Mouse (Mus musculus): Measurements from ENCODE around the gene Dnm3. TPM values are rescaled to one million over a fixed set of nuclear protein-coding genes. Genes with fewer than 3 reads are reported as not detected.

Gene Dnm3
- polyA plus RNA-seq, 1 experiment, result 1.0 TPM

DNA sequence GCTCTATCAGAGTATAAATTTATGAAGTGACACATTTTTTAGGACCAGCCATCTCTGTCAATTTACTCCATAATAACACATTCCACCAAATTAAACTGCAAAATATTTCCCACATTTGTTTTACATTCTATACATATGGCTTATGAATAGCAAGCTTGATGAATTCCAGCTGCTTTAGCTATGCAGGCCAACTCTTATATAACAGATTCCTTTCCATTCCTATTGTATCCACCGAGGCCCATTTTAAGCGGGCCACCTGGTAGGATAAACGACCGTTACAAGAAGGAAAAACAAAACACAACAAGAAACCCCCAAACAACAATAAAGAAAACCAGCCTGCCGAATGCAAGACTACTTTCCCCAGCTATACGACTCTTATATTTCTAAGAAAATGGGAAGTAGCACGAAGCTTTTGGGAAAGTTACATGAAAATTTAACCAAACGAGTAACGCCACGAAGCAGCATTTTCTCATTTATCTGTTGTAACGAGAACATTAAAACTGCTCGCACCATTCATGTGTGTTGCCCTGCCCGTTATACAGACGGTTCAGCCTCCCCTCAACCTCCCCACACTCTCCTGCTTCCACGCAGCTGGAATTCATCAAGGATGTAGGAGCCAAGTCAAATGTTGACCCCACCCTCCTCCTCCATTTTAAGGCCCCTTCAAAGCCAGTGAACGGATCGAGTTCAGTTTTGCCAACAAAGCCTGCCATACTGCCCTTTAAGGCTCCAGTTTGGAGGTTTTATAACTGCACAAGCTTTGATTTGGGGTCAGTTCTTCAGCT lies 403.0 kb downstream of the Dnm3 start:
- Histone ChIP-seq H3K36me3 (ENCODE audit: control insufficient read depth, insufficient read depth, low read length) (no peaks in the 10 kb centered on the region), H3K27ac (ENCODE audit: insufficient read depth, low read depth, low read length) (no peak overlapping the region), H3K27me3 (ENCODE audit: control insufficient read depth, insufficient read depth, low read length) (no peaks in the 10 kb centered on the region), H3K4me3 (ENCODE audit: low read depth, low read length) (no peak overlapping the region), H3K4me1 (ENCODE audit: control insufficient read depth, insufficient read depth, insufficient read length, low read length) (no peaks in the 10 kb centered on the region)
- TF ChIP-seq POLR2A (IDR thresholded peaks at IDR 0.05; ENCODE audit: low read depth, low read length) (no peak), CTCF (IDR thresholded peaks at IDR 0.05; ENCODE audit: extremely low read depth, insufficient read length, insufficient replicate concordance, low read depth, low read length) (no peak)
- WGBS, result 86% methylated on average over 17 of the region's 17 CpGs

DNA sequence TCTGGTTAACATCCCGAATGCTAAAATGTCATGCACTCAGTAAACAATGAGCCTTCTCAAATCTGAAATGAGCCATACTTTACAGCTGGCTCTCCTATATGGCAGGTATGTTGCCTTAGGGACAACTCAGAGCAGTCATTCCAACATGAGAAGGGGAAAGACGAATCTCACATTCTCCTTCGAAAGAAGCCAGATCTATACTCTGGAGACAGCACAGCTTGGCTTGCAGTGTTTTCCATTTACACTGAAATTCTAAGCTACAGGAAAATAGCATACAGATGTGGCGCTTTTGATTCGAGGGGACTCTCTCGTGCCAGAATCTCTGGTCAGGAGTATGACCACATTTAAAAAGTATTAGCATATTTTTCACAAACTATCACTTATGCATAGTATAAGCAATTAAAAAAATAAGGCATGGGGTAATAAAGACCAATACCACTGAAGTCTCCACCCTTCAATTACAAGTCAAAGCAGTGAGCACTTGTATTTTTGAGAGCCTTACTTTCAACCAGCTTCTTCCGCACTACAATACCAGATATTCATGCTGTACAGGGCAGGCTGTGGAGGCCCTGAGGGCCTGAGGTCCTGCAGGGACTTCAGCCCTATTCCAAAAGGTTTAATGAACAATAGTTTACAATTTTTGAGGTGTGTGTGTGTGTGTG lies 404.8 kb downstream of the Dnm3 start:
- H3K4me3 ChIP-seq (ENCODE audit: low read depth, low read length), result no peak overlapping the region
- H3K4me1 ChIP-seq (ENCODE audit: control insufficient read depth, insufficient read depth, insufficient read length, low read length), result no peaks in the 10 kb centered on the region
- H3K27me3 ChIP-seq (ENCODE audit: control insufficient read depth, insufficient read depth, low read length), result no peaks in the 10 kb centered on the region
- WGBS, result 85% methylated on average over 7 of the region's 7 CpGs
- no peaks in the 10 kb centered on the region for H3K36me3 ChIP-seq (ENCODE audit: control insufficient read depth, insufficient read depth, low read length)
- TF ChIP-seq CTCF (IDR thresholded peaks at IDR 0.05; ENCODE audit: extremely low read depth, insufficient read length, insufficient replicate concordance, low read depth, low read length) (no peak), POLR2A (IDR thresholded peaks at IDR 0.05; ENCODE audit: low read depth, low read length) (no peak)
- H3K27ac ChIP-seq (ENCODE audit: insufficient read depth, low read depth, low read length), result no peak overlapping the region

DNA sequence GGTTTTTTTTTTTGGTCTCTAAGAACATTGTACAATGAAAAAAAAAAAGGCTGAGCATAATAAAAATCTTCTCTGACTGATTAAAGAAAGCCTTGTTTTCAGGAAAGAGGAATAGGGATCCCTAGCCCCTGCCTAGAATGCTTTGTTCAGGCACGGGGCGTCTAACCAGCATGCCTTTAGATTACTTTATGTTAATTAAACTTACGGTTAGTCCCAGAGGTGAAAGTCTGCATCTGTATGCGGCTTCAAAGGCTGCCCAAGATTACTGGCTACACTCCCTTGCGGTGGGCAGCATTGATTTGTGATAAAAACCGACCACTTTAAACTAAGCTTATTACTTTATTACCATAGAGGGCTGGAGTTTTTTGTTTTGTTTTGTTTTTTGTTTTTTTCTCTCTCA lies 424.2 kb downstream of the Dnm3 start:
- no peaks in the 10 kb centered on the region for H3K27me3 ChIP-seq (ENCODE audit: control insufficient read depth, insufficient read depth, low read length)
- WGBS, result 29% methylated on average over 6 of the region's 6 CpGs
- no peaks in the 10 kb centered on the region for H3K4me1 ChIP-seq (ENCODE audit: control insufficient read depth, insufficient read depth, insufficient read length, low read length)
- no peaks in the 10 kb centered on the region for H3K36me3 ChIP-seq (ENCODE audit: control insufficient read depth, insufficient read depth, low read length)
- H3K27ac ChIP-seq (ENCODE audit: insufficient read depth, low read depth, low read length), result no peak overlapping the region
- H3K4me3 ChIP-seq (ENCODE audit: low read depth, low read length), result no peak overlapping the region
- TF ChIP-seq CTCF (IDR thresholded peaks at IDR 0.05; ENCODE audit: extremely low read depth, insufficient read length, insufficient replicate concordance, low read depth, low read length) (no peak), POLR2A (IDR thresholded peaks at IDR 0.05; ENCODE audit: low read depth, low read length) (no peak)

DNA sequence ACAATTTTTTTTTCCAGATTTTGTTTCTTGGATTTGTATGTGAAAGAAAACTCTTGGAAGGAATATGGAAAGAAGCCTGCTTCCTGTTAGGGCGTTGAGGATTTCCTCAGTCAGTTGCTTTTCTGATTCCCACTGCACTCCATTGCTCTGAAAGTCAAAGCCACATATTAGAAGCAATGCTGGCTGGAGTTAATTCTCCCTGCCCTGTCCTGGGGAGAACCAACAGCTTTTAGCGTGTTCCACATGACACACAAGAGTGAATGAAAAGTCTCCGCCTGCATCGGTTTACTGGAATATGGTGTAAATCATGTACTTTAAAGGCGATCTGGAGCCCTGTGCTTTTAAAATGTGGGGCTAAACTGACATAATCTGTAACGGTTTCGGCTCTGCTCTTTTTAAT lies 424.6 kb downstream of the Dnm3 start:
- Histone ChIP-seq H3K27me3 (ENCODE audit: control insufficient read depth, insufficient read depth, low read length) (no peaks in the 10 kb centered on the region), H3K4me1 (ENCODE audit: control insufficient read depth, insufficient read depth, insufficient read length, low read length) (no peaks in the 10 kb centered on the region), H3K36me3 (ENCODE audit: control insufficient read depth, insufficient read depth, low read length) (no peaks in the 10 kb centered on the region), H3K4me3 (ENCODE audit: low read depth, low read length) (no peak overlapping the region), H3K27ac (ENCODE audit: insufficient read depth, low read depth, low read length) (no peak overlapping the region)
- WGBS, result 82% methylated on average over 7 of the region's 7 CpGs
- no peak for TF ChIP-seq CTCF (IDR thresholded peaks at IDR 0.05; ENCODE audit: extremely low read depth, insufficient read length, insufficient replicate concordance, low read depth, low read length)
- no peak for TF ChIP-seq POLR2A (IDR thresholded peaks at IDR 0.05; ENCODE audit: low read depth, low read length)

DNA sequence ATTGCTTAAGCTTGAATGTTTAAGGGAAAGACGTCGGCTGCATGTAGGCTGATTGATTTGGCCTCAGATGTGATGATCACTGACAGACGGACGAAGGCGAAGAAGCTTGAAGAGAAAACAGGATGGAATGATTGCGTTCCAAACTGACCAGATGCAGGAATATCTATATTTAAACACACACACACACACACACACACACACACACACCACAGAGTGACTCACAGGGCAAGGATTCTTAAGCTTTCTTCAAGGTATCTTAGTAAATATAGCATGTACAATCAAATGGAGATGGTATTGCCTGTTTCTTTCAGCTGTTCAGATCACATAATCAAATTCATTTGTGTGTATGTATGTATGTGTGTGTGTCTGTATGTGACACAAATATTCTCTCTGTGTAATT lies 425.1 kb downstream of the Dnm3 start:
- Histone ChIP-seq H3K4me1 (ENCODE audit: control insufficient read depth, insufficient read depth, insufficient read length, low read length) (no peaks in the 10 kb centered on the region), H3K4me3 (ENCODE audit: low read depth, low read length) (no peak overlapping the region), H3K27ac (ENCODE audit: insufficient read depth, low read depth, low read length) (no peak overlapping the region), H3K27me3 (ENCODE audit: control insufficient read depth, insufficient read depth, low read length) (no peaks in the 10 kb centered on the region), H3K36me3 (ENCODE audit: control insufficient read depth, insufficient read depth, low read length) (no peaks in the 10 kb centered on the region)
- 95% methylated on average over 6 of the region's 6 CpGs for WGBS
- TF ChIP-seq CTCF (IDR thresholded peaks at IDR 0.05; ENCODE audit: extremely low read depth, insufficient read length, insufficient replicate concordance, low read depth, low read length) (no peak), POLR2A (IDR thresholded peaks at IDR 0.05; ENCODE audit: low read depth, low read length) (no peak)

DNA sequence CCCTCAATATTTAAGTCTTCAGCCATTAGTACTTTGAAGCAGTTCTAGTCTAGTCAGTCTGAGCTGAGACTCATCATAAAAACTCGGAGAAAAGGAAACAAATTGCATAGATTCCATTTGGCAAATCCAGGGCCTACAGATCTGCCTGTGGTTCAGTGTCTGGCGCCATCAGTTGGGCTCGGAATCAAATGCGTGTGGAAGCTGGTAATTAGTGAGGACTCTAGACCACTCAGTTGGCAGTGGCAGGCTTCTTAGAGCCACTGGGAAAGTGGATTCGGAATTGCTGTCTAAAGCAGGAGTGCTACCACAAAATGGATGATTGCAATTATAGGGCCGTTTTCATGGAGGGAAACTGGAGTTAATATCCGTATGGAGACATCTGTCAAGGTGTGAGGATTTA lies 425.7 kb downstream of the Dnm3 start:
- no peak overlapping the region for H3K27ac ChIP-seq (ENCODE audit: insufficient read depth, low read depth, low read length)
- H3K36me3 ChIP-seq (ENCODE audit: control insufficient read depth, insufficient read depth, low read length), result no peaks in the 10 kb centered on the region
- H3K4me3 ChIP-seq (ENCODE audit: low read depth, low read length), result no peak overlapping the region
- TF ChIP-seq CTCF (IDR thresholded peaks at IDR 0.05; ENCODE audit: extremely low read depth, insufficient read length, insufficient replicate concordance, low read depth, low read length) (no peak), POLR2A (IDR thresholded peaks at IDR 0.05; ENCODE audit: low read depth, low read length) (no peak)
- no peaks in the 10 kb centered on the region for H3K27me3 ChIP-seq (ENCODE audit: control insufficient read depth, insufficient read depth, low read length)
- WGBS, result 82% methylated on average over 7 of the region's 7 CpGs
- no peaks in the 10 kb centered on the region for H3K4me1 ChIP-seq (ENCODE audit: control insufficient read depth, insufficient read depth, insufficient read length, low read length)

DNA sequence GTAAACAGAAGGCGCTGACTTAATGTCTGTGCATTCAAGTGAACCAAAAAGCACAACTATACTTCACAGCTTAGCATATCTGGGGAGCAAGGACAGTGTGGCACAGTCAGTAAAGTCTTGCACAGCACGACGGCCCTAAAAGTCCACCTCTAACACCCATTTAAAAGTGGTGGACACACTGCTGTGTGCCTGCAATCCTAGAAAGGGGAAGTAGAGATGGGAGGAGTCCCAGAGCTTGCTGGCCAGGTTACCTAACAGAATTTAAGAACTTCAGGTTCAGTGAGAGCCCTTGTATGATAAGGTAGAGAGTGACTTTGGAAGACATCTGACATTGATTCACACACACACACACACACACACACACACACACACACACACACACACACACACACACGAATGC lies 426.1 kb downstream of the Dnm3 start:
- TF ChIP-seq POLR2A (IDR thresholded peaks at IDR 0.05; ENCODE audit: low read depth, low read length) (no peak), CTCF (IDR thresholded peaks at IDR 0.05; ENCODE audit: extremely low read depth, insufficient read length, insufficient replicate concordance, low read depth, low read length) (no peak)
- WGBS, result 86% methylated on average over 4 of the region's 4 CpGs
- Histone ChIP-seq H3K27me3 (ENCODE audit: control insufficient read depth, insufficient read depth, low read length) (no peaks in the 10 kb centered on the region), H3K27ac (ENCODE audit: insufficient read depth, low read depth, low read length) (no peak overlapping the region), H3K36me3 (ENCODE audit: control insufficient read depth, insufficient read depth, low read length) (no peaks in the 10 kb centered on the region), H3K4me1 (ENCODE audit: control insufficient read depth, insufficient read depth, insufficient read length, low read length) (no peaks in the 10 kb centered on the region), H3K4me3 (ENCODE audit: low read depth, low read length) (no peak overlapping the region)

Measured in small intestine, adult 2 months (tissue).